Mouse (Mus musculus) central nervous system, embryonic 11.5 days (tissue): Measurements from ENCODE around the gene Grin2c. TPM values are rescaled to one million over a fixed set of nuclear protein-coding genes. Genes with fewer than 3 reads are reported as not detected.

ENCODE experiments used
- polyA plus RNA-seq: library from polyadenylated mRNA; depleted of rRNA; stranded (reverse); fragments of >200 nt; gene quantifications from 2 replicates; pipeline ENCODE4 v1.2.3, GENCODE M21; 2012; rRNA removed

Gene Grin2c
- polyA plus RNA-seq, result 1.1 and 1.7 TPM in 2 replicates

DNA sequence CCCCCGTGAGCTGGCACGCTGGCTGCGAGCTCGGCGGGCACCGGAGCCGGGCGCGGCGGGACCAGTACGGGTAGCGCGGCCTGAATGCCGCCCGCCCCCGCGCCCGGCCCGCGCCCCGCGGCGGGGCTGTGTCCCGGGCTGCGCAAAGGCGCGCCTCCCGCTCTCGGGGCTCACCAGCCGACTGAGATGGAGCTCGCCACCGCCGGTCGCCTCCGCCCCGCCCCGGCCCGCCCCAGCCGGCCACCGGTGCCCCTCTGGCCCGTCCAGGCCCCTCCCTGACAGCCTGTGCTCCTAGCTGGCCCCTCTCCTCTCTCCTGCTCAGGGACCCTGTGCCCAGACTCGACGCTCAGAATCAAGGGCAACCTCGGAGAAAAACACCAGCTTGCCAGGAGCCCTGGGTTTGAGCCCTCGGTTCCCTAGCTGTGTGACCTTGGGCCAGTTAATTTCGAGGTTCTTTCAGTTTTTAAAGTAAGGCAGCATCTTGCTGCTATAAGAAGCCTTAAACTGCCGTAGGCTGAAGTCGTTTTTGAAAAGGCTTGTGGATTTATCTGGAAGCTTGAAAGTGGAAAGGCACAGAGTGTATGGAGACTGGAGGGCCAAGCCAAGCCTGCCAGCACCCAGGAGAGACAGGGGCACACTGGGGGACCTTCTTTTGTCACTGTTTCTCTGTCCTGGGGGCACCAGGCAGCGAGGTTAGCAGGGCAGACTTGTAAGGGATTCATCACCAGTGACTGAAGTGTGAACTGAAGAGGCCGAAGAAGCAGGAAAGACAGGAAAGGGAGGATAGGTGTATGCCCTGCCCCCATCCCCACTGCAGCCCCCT, at the start of gene Grin2c:
Gene Grin2c, minus strand, starts transcription at position 183 of the 823 bp plus-strand sequence.

DNA sequence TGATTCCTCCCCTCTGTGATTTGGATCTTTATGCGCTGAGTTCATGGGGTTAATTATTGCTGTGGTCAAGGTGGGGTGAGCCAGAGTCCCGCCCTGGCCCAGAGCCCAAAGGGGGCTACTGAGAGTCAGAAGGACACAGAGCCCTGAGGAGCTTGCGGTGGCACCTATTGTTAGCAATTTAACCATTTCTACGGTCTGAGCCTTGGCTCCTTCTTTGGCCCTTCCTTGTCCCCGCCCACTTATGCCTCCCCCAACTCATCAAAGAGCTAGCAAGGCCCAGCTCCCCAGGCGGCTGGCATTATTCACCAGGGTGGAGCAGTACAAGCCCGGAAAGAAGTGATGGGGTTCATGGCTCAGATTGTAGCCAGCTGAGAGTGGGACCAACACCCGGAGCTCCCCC, 39.8 kb upstream of the Grin2c start, which contains the start of gene Otop2:
Gene Otop2, plus strand, starts transcription at position 301 of the 400 bp plus-strand sequence.

DNA sequence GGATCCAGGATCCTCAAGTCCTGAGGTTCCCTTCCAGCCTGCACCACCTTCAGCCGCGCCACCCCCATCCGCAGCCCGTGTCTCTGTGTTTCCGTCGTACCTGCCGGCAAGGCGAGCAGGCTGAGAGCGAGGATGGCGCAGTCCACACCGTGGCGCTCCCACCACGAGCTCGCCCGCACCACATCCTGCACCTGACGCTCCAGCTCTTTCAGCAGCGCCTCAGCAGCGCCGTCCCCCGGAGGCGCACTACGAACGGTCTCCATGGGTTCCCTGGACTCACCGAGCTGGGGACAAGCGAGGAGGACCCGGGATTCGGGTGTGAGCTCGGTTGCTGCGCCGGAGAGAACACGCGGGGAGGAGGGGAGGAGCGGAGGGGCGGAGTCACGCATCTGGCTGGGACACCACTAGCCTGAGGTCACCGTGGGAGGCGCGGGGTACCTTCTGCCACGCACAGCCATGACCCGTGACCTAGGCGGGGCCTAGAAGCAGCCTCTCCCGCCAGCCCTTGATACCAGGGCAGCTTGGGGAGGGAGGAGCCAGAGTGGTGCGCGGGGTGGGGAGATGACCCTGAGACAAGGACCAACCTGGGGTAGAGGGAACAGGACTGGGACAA, 30.3 kb upstream of the Grin2c start, which contains the start of gene Fads6:
Gene Fads6, minus strand, starts transcription at position 450 of the 613 bp plus-strand sequence.

DNA sequence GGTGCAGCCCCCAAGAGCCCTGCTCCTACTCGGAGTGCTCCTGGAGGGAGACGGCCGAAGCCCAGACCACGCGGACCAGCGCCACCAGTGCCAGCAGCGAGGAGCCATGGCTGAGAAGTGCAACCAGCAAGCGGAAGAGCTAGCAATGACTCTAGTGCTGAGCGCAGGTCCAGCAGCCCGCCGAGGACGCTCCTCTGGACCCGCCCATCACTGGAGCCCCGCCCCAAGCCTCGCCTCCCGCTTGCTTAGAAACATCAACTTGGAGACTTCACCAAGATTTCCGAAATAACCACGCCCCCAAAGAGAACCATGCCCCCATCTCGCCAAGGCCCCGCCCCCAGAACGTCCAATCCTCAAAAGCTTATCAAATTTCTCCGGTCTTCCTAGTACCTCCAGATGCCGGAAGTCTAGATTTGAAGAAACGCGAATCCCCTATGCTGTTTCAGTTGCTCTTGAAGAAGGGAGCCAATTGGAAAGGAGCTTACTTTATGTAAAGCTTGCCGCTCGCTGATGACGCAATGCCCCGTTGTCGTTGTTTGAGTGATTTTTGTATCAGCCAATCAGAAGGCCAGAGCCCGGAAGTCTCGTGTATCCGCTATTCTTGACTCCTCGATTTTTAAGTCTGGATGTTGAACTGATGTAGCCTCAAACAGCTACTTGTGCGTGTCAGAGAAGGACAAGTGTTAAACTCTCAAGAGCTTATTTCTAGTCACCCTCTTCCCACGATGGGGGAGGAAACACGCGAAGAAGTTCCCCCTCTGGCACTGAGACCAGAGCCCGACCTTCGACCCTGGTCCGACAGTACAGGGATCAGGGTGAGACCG, 9.9 kb upstream of the Grin2c start, which contains the start of gene Fdxr:
Gene Fdxr, minus strand, starts transcription at position 271 of the 824 bp plus-strand sequence.

Other genes starting within 250 kb of the Grin2c start
- 0.16 TPM in 1 of 2 replicates, not detected in the other for gene Cd300ld4, start 240.2 kb downstream of the Grin2c start, polyA plus RNA-seq
- gene Cd300ld5, start 229.5 kb downstream of the Grin2c start, polyA plus RNA-seq, result 0.23 TPM in 1 of 2 replicates, not detected in the other
- 0.23 and 0.45 TPM in 2 replicates for gene Cd300ld3, start 218.8 kb downstream of the Grin2c start, polyA plus RNA-seq
- gene Cd300e, start 205.1 kb downstream of the Grin2c start, polyA plus RNA-seq, result 0.02 and 0.04 TPM in 2 replicates
- 1.4 and 2.0 TPM in 2 replicates for gene Rab37, start 175.8 kb downstream of the Grin2c start, polyA plus RNA-seq
- 0.20 and 0.29 TPM in 2 replicates for gene Cd300lf, start 133.3 kb downstream of the Grin2c start, polyA plus RNA-seq
- gene Slc9a3r1, start 103.9 kb downstream of the Grin2c start, polyA plus RNA-seq, result 28.0 and 39.8 TPM in 2 replicates
- gene Tmem104, start 79.8 kb downstream of the Grin2c start, polyA plus RNA-seq, result 3.5 and 5.0 TPM in 2 replicates
- 20.7 and 23.2 TPM in 2 replicates for gene Nat9, start 79.4 kb downstream of the Grin2c start, polyA plus RNA-seq
- gene Fdxr, start 9.8 kb upstream of the Grin2c start, polyA plus RNA-seq, result 15.7 and 16.2 TPM in 2 replicates
- 1.1 and 1.2 TPM in 2 replicates for gene Fads6, start 30.4 kb upstream of the Grin2c start, polyA plus RNA-seq
- 0.06 and 0.19 TPM in 2 replicates for gene Otop2, start 39.9 kb upstream of the Grin2c start, polyA plus RNA-seq
- gene Ush1g, start 54.8 kb upstream of the Grin2c start, polyA plus RNA-seq, result 0.01 and 0.02 TPM in 2 replicates
- gene Otop3, start 67.5 kb upstream of the Grin2c start, polyA plus RNA-seq, result 0.13 and 0.15 TPM in 2 replicates
- 14.4 and 17.7 TPM in 2 replicates for gene Hid1, start 100.5 kb upstream of the Grin2c start, polyA plus RNA-seq
- gene Cdr2l, start 114.7 kb upstream of the Grin2c start, polyA plus RNA-seq, result 29.3 and 33.6 TPM in 2 replicates
- 139 and 210 TPM in 2 replicates for gene Mrpl58, start 136.5 kb upstream of the Grin2c start, polyA plus RNA-seq
- 593 and 879 TPM in 2 replicates for gene Atp5h, start 152.7 kb upstream of the Grin2c start, polyA plus RNA-seq
- gene Kctd2, start 152.9 kb upstream of the Grin2c start, polyA plus RNA-seq, result 40.2 and 48.1 TPM in 2 replicates
- gene Trim80, start 173.3 kb upstream of the Grin2c start, polyA plus RNA-seq, result 0.10 TPM in 2 replicates
- 0.04 TPM in 1 of 2 replicates, not detected in the other for gene Slc16a5, start 195.2 kb upstream of the Grin2c start, polyA plus RNA-seq
- gene Armc7, start 208.4 kb upstream of the Grin2c start, polyA plus RNA-seq, result 5.2 and 5.9 TPM in 2 replicates
- gene Nt5c, start 224.6 kb upstream of the Grin2c start, polyA plus RNA-seq, result 50.7 and 84.0 TPM in 2 replicates
- gene Jpt1, start 247.1 kb upstream of the Grin2c start, polyA plus RNA-seq, result 491 and 541 TPM in 2 replicates